Mouse (Mus musculus) CH12.LX (cell line): ENCODE results near the gene Ins2. TPM values are rescaled to one million over a fixed set of nuclear protein-coding genes. Genes with fewer than 3 reads are reported as not detected.
A peak's percentile ranks its signal among the peaks of the same experiment; 100 is the strongest.

Source experiments
- DNase-seq: peaks from one replicate; pipeline ENCODE4 v3.0.0-alpha.2; 2013; ENCODE audit errors: extremely low read depth
- H3K27ac ChIP-seq: 2 replicates; pipeline ENCODE4 v1.5.1; 2012; ENCODE audit warnings: low read depth, mild to moderate bottlenecking, control low read depth, moderate library complexity; ENCODE audit not compliant: insufficient read depth
- H3K27me3 ChIP-seq: replicated peaks from 2 replicates; pipeline ENCODE3; 2012; ENCODE audit warnings: inconsistent platforms
- H3K36me3 ChIP-seq, 2 experiments: replicated peaks in 1 of 2; 2 replicates each; pipeline versions ENCODE3 to v1.6.1; 2012; ENCODE audit warnings: inconsistent platforms in 1 of 2, low read length in 1 of 2, mild to moderate bottlenecking in 1 of 2, mixed read lengths in 1 of 2, moderate library complexity in 1 of 2; ENCODE audit not compliant: control insufficient read depth in 1 of 2, insufficient read depth in 1 of 2
- H3K4me1 ChIP-seq, 2 experiments: 2 replicates each; pipeline ENCODE4 v1.6.1; 2012; ENCODE audit warnings: inconsistent platforms in 1 of 2, moderate library complexity in 1 of 2; ENCODE audit not compliant: insufficient read depth in 2 of 2, control insufficient read depth in 1 of 2
- H3K4me2 ChIP-seq: 2 replicates; pipeline ENCODE4 v1.6.1; 2012; ENCODE audit warnings: low read depth, mild to moderate bottlenecking, control low read depth; ENCODE audit not compliant: poor library complexity, insufficient read depth, severe bottlenecking
- H3K4me3 ChIP-seq, 3 experiments: fragments of 150-350 bp in 1 of 3; sonication (generic) in 1 of 3; replicated peaks in 1 of 3; 2 replicates each; pipeline versions ENCODE3 to v1.5.1; 2011 to 2012; ENCODE audit warnings: low read depth in 2 of 3, low read length in 2 of 3, mild to moderate bottlenecking in 2 of 3, moderate library complexity in 2 of 3, control low read depth in 1 of 3, improper control_type of control experiment in 1 of 3, inconsistent platforms in 1 of 3, mixed read lengths in 1 of 3; ENCODE audit not compliant: poor library complexity in 1 of 3
- H3K79me2 ChIP-seq: replicated peaks from 2 replicates; pipeline ENCODE4 v1.6.1; 2012; ENCODE audit warnings: mild to moderate bottlenecking, moderate library complexity; ENCODE audit not compliant: control insufficient read depth, poor library complexity, insufficient read depth, severe bottlenecking; ENCODE audit errors: extremely low read depth
- H3K9ac ChIP-seq: 2 replicates; pipeline ENCODE4 v1.6.1; 2012; ENCODE audit warnings: low read depth, mild to moderate bottlenecking, control low read depth, moderate library complexity; ENCODE audit not compliant: insufficient read depth
- H3K9me3 ChIP-seq: replicated peaks from 2 replicates; pipeline ENCODE3; 2012; ENCODE audit warnings: low read length, inconsistent platforms, mixed read lengths
- BHLHE40 ChIP-seq: IDR thresholded peaks from 2 replicates; pipeline ENCODE4 v1.6.1; 2011; ENCODE audit warnings: mild to moderate bottlenecking, low read depth, low read length, improper control_type of control experiment
- CHD2 ChIP-seq: IDR thresholded peaks from 2 replicates; pipeline ENCODE4 v1.6.1; 2011; ENCODE audit warnings: low read length, improper control_type of control experiment
- CTCF ChIP-seq, 2 experiments: IDR thresholded peaks in 1 of 2; conservative IDR thresholded peaks in 1 of 2; 2 replicates each; pipeline ENCODE4 v1.5.1; 2011 to 2012; ENCODE audit warnings: low read depth in 2 of 2, low read length in 2 of 2, improper control_type of control experiment in 1 of 2, inconsistent platforms in 1 of 2, mild to moderate bottlenecking in 1 of 2, moderate library complexity in 1 of 2
- E2F4 ChIP-seq: IDR thresholded peaks from 2 replicates; pipeline ENCODE4 v1.6.1; 2011; ENCODE audit warnings: low read depth, low read length, improper control_type of control experiment; ENCODE audit not compliant: insufficient replicate concordance
- ETS1 ChIP-seq: conservative IDR thresholded peaks from 2 replicates; pipeline ENCODE4 v1.6.1; 2012; ENCODE audit warnings: low read depth, mild to moderate bottlenecking, inconsistent platforms, low read length, improper control_type of control experiment, moderate library complexity
- JUN ChIP-seq: IDR thresholded peaks from 2 replicates; pipeline ENCODE4 v1.6.1; 2011; ENCODE audit warnings: low read depth, mild to moderate bottlenecking, low read length, improper control_type of control experiment, moderate library complexity; ENCODE audit not compliant: insufficient read depth
- JUND ChIP-seq: conservative IDR thresholded peaks from 2 replicates; pipeline ENCODE4 v1.6.1; 2011; ENCODE audit warnings: low read depth, low read length, improper control_type of control experiment
- KAT2A ChIP-seq: IDR thresholded peaks from 2 replicates; pipeline ENCODE4 v1.6.1; 2012; ENCODE audit warnings: low read length, improper control_type of control experiment, inconsistent platforms; ENCODE audit not compliant: insufficient replicate concordance
- MAFK ChIP-seq: IDR thresholded peaks from 2 replicates; pipeline ENCODE4 v1.6.1; 2011; ENCODE audit warnings: low read length, improper control_type of control experiment; ENCODE audit not compliant: insufficient replicate concordance
- MAZ ChIP-seq: IDR thresholded peaks from 2 replicates; pipeline ENCODE4 v1.6.1; 2012; ENCODE audit warnings: low read depth, mild to moderate bottlenecking, inconsistent platforms, low read length, improper control_type of control experiment, moderate library complexity
- MXI1 ChIP-seq: IDR thresholded peaks from 2 replicates; pipeline ENCODE4 v1.6.1; 2011; ENCODE audit warnings: mild to moderate bottlenecking, low read depth, low read length, improper control_type of control experiment
- MYC ChIP-seq: IDR thresholded peaks from 2 replicates; pipeline ENCODE4 v1.6.1; 2011; ENCODE audit warnings: low read depth, mild to moderate bottlenecking, improper control_type of control experiment, low read length
- NRF1 ChIP-seq: IDR thresholded peaks from 2 replicates; pipeline ENCODE4 v1.6.1; 2014; ENCODE audit warnings: low read depth, mild to moderate bottlenecking, inconsistent platforms, low read length, improper control_type of control experiment, moderate library complexity
- POLR2AphosphoS2 ChIP-seq: IDR thresholded peaks from 2 replicates; pipeline ENCODE4 v1.6.1; 2011; ENCODE audit warnings: low read depth, low read length, improper control_type of control experiment
- SMC3 ChIP-seq: IDR thresholded peaks from 2 replicates; pipeline ENCODE4 v1.6.1; 2011; ENCODE audit warnings: low read depth, low read length, improper control_type of control experiment
- TBP ChIP-seq: conservative IDR thresholded peaks from 2 replicates; pipeline ENCODE4 v1.6.1; 2011; ENCODE audit warnings: low read depth, low read length, improper control_type of control experiment
- TCF12 ChIP-seq: IDR thresholded peaks from 2 replicates; pipeline ENCODE4 v1.6.1; 2014; ENCODE audit warnings: low read depth, mild to moderate bottlenecking, inconsistent platforms, low read length, improper control_type of control experiment
- ZKSCAN1 ChIP-seq: IDR thresholded peaks from 2 replicates; pipeline ENCODE4 v1.6.1; 2012; ENCODE audit warnings: low read depth, inconsistent platforms, low read length, improper control_type of control experiment, borderline replicate concordance
- dilution Hi-C: fragments of 300-500 bp; cut with MboI; formaldehyde crosslinking; loops from 2 replicates; pipeline ENCODE4 v1.14.3; 2020; ENCODE audit warnings: low sequenced_read_pairs; ENCODE audit not compliant: extremely low pct_unique_long_range_greater_than_20kb, extremely low pct_ligation_motif_present
- in situ Hi-C: fragments of 300-500 bp; cut with MboI; formaldehyde crosslinking; loops from 3 replicates; pipeline ENCODE4 v1.14.3; 2019; ENCODE audit warnings: low sequenced_read_pairs, low pct_ligation_motif_present, low pct_unique_long_range_greater_than_20kb, mixed read lengths
- polyA plus RNA-seq: library from polyadenylated mRNA; unstranded; fragments of >175 nt; gene quantifications from 2 replicates; pipeline ENCODE4 v1.2.1, GENCODE M21; 2012; ENCODE audit warnings: low read depth; ENCODE audit not compliant: insufficient read length
- total RNA-seq, 2 experiments: library from RNA; depleted of rRNA; stranded (reverse); fragments of 300-350 nt in 1 of 2; fragments of >200 nt in 1 of 2; gene quantifications; 2 replicates each; pipeline ENCODE4 v1.2.3; 2012 to 2014

Gene Ins2
- total and polyA plus RNA-seq, 3 experiments = not detected

- TF ChIP-seq ETS1 (no peak), JUN (no peak), NRF1 (no peak), KAT2A (no peak), MYC (no peak), MAZ (no peak), BHLHE40 (no peak), E2F4 (no peak), POLR2AphosphoS2 (no peak), TCF12 (no peak), MXI1 (no peak), JUND (no peak), CHD2 (no peak)
- in situ Hi-C loops = no loop called here
- Histone ChIP-seq H3K4me3 (no peak overlapping the region), H3K9ac (no peak overlapping the region), H3K79me2 (no peaks in the 10 kb centered on the region), H3K27me3 (peaks cover 52% of the 10 kb centered on the region), H3K4me2 (no peak overlapping the region), H3K27ac (no peak overlapping the region), H3K9me3 (no peaks in the 10 kb centered on the region), H3K36me3 (no peaks in the 10 kb centered on the region), H3K4me1 (no peaks in the 10 kb centered on the region)
- dilution Hi-C loops = no loop called here
- DNase-seq = no peak
Observed at GRCm38 (mm10) chr7:142789667-142790066, 46.5 kb upstream of the Ins2 start.

GRCm38 (mm10) chr7:142737772-142738171, 5.4 kb downstream of the Ins2 start:
- peaks cover 76% of the 10 kb centered on the region for H3K27me3 ChIP-seq
- H3K36me3 ChIP-seq = no peaks in the 10 kb centered on the region
- in situ Hi-C loops (no loop called here), dilution Hi-C loops (no loop called here)
- no peak overlapping the region for H3K4me3 ChIP-seq
- H3K9ac ChIP-seq = no peak overlapping the region
- H3K79me2 ChIP-seq = no peaks in the 10 kb centered on the region
- DNase-seq = peak; percentile 46
- H3K27ac ChIP-seq = no peak overlapping the region
- no peaks in the 10 kb centered on the region for H3K9me3 ChIP-seq
- TF ChIP-seq MYC (no peak), MAFK (no peak), MXI1 (no peak), ZKSCAN1 (no peak), TCF12 (no peak), TBP (no peak), CTCF (conservative IDR thresholded peaks at IDR 0.05 in 1 of 2, IDR thresholded peaks at IDR 0.05 in 1 of 2; ENCODE audit: low read depth in 2 of 2, low read length in 2 of 2) (peak; percentile 67 to 74), SMC3 (peak; percentile 22; the same call in 1 of the 2 replicates), BHLHE40 (no peak)
- no peaks in the 10 kb centered on the region for H3K4me1 ChIP-seq
- H3K4me2 ChIP-seq = no peak overlapping the region
